Mouse (Mus musculus): ENCODE measurements around the gene Trpc4.

Gene Trpc4

DNA sequence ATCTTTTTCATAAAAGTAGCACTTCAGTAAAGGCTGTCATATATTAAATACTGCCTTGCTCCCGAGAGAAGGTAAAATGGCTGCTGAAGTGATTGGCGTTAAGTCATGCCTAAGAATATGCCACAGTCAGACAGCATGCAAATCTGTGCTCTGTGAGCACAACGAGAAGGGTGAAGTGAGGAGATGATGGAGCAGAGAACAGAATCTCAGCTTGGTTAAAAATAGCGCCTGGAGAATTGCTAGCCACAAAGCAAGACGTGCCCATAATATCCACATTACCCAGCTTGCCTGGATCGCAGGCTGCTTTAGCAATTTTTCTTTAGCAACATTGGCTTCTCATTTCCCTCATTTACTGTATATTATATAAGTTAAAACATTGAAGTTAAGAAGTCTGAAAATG, 113.3 kb downstream of the Trpc4 start:
- DNase-seq (ENCODE audit: low spot score), result no peak

DNA sequence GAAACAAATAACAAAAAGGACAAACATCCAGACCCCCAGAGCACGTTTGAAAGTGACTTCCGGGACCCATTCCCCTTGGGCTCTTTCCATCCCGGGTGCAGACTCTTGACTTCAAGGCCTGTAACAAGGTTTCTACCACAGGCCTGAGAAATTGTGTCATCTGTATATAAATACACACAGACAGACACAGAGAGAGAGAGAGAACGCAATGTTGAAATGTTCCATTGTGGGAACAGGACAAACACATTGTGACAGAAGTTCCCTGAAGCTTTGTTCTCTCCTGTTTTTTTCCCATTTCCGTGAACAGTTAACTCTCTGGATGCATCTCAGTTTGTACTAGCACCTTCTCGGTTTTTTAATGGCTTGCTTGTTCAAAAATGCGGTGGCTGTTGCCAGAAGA, 118.8 kb downstream of the Trpc4 start:
- DNase-seq (ENCODE audit: low spot score), result no peak

DNA sequence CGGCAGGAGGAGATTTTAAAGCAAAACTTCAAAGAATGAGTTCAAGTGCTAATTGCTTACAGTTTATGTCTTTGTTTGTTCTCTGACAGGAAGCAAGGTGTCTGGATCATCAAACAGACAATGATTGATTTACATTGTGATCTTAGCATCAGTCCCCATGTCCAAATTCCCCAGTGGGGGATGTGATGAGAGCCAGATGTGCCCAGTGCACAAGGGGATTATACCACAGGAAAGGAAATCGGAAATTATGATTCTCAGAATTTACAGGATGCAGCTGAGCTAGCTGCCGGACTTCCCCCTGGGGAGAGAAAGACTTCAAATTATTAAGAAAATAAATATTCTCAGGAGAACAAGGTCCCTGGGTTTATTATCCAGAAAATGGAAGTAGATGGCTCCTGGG, 133.9 kb downstream of the Trpc4 start:
- DNase-seq (ENCODE audit: low spot score), result no peak

DNA sequence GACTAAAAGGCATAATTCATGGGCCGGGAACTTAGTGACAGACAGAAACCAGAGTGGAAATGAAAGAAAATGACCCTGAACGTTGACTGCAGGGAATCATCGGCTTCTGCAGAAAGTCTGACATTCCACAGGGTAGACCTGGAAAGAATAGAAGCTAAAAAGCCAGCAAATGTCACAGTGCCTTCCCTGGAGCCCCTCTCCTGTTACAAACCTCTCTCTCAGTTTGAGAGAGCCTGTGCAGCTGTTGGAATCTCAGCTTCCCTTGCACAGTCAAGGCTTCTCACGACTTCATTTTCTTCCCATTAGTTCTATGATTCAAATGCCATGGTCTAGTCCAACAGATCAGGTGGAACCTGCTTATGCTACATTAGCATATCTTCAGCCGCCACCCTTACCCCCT, 154.8 kb downstream of the Trpc4 start:
- DNase-seq (ENCODE audit: low spot score), result no peak

DNA sequence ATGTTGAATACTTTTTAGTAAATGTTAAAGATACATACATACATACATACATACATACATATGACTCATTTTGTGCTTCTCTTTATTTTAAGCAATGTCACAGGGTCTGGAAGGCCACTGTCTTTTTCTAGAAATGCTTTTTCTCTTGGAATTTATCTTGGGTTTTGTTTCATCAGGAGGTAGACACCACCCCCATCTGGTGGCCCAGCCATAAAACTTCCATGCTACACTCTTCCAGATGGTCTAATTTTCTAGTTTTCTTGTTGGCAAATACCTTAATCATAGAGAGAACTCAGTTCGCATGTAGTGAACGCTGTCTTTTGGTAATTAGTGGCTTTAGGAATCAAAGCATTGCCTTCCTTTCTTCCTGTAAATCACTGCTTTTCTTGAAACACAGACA, 158.2 kb downstream of the Trpc4 start:
- DNase-seq (ENCODE audit: low spot score), result peak; percentile 10

DNA sequence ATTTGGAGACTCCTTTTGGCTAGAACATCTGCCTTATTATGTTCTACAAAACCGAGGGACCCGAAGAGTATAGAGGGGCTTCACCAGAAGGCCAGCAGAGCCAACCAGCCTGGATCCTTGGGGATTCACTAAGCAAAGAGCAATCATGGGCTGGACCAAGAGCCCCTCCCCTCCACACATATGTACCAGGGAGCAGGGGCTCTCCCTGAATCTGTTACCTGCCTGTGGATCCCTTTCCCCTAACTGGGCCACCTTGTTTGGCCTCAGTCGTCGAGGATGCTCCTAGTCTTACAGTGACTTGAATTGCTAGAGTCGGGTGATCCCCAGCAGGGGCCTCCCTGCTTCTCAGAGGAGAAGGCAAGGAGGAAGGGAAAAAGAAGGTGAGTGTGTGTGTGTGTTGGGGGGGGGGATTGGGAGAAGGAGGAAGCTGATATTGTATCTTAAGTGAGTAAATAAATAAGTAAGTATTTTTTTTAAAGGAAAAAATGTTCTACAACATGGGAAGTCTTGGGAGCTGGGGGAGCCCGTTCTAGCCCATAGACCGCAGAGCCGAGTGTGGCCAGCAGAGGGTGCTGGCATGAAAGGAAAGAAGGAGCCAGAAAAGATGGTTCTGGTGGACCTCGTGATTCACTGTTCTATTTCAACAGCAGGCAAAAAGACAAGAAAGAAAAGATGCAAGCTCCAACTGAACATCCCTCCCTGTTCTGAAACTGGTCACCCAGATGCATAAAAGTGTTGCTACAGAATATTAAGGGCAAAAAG, 197.2 kb downstream of the Trpc4 start:
- DNase-seq (ENCODE audit: low spot score), result peak; percentile 68

DNA sequence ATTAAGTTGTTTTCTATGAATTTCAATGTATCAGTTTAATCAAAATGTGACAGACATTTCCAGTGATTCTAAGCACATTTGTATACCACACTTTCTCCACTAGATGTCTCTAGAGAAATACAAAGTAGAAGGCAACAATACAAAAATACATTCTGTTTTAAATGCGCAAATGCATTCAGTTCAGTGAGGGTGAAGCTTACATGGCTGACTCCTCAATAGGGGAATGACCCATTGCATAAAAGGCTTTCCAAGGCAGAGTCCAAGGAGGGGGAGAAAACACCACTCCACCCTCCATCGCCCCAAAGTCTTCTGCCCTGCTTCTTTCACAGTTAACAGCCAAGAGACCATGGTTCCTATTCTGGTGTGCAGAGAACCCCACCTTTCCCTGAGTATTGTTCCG, 201.7 kb downstream of the Trpc4 start:
- peak; percentile 45 for DNase-seq (ENCODE audit: low spot score)

DNA sequence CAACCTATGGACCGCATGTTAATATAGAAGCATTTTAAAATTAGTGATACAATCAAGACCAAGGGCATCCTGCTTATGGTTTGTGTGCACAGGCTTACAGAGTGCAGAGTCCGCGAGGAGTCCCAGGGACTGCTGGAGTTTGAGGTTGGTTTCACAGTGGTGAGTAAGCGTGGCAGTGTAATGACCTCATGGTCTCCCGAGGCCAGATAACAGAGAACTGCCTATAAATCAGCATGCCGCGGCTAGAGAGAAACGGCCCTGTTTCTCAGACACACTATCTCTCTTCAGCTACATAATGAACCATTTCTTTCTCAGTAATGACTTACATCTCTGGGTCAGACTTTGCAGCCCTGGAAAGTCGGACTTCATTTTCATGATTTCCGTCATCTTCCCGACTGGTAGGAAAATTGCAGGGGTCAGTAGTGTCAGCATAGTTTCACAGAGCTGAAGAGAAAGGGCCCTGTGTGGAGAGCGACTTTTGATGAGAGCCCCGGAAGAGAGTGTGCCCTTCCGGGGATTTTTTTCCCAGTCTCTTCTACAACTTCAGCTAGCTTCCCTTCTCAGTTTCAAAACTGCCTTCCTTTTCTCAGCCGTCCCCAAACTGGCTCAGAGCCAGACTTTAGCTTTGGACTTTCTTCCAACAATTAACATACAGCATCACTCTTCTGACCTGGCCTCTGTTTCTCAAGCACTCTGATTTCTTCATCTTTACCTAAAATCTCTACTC, 202.8 kb downstream of the Trpc4 start:
- no peak for DNase-seq (ENCODE audit: low spot score)

DNA sequence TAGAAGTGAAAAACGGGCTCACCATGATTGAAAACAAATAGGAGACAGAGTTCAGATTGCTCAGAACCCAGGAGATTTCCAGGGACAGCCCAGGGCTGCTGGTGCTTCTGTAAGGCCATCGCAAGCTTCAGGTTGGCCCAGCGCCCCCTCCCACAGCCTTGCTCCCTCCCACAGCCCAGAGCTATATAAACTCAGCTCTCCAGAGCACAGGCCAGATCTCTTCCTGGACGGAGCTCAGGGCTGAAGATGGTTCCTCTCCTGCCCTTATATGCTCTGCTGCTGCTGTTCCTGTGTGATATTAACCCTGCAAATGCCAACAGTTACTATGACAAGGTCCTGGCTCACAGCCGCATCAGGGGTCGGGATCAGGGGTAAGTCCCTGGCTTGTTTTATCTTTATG, 205.1 kb downstream of the Trpc4 start, which contains the start of gene Postn:
Gene Postn (plus strand): TSS at position 213 of the 400 bp plus-strand sequence.
- DNase-seq (ENCODE audit: low spot score), result no peak

DNA sequence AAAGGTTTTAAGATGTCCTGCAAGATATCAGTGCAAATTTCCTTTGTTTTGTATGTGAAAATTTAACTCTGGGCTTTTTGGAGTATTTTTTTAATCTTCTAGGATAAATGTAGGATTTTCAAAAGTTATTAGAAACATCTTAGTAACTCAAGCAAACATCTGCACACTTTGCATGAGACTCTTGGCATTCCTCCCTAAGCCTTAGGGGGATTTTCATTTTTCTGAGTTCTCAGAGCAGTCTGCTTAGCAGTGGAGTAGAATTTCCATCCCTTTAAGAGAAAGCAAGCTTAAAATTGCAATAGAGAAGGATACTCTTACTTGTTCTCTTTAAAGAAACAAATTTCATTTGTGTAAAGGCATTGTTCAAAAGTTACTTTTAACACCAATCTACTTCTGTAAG, 205.8 kb downstream of the Trpc4 start:
- DNase-seq (ENCODE audit: low spot score), result no peak
